Mouse (Mus musculus): ENCODE results near the gene Slco2a1.

DNA sequence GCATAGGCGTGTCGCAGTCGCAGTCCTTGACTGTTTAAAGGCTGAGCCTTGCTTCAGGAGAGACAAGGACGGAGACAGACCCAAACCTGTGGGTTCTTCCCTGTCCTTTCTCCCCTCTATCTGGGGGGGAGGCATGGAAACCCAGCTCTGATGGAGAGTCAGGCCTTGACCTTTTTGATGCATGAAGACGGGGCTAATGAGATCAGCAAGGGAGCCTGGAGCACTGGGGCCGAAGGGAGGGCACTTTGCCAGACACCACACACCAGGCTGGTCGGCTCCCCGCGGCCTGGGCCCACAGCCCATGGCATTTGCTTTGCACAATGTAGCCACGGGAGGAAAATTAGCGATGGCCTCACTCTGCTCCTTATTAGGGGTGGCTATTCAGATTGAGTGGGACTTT, 66.5 kb downstream of the Slco2a1 start:
- TF ChIP-seq CTCF (IDR thresholded peaks at IDR 0.05; ENCODE audit: borderline replicate concordance, insufficient read depth, low read length) (no peak), POLR2A (IDR thresholded peaks at IDR 0.05; ENCODE audit: low read depth, low read length) (no peak)
